Mouse (Mus musculus) embryonic stem cell, embryonic (primary cell): ENCODE results near the gene Atmin.

Experiments used
- CTCF ChIA-PET, 4 experiments: fragments of 300-600 bp in 2 of 4; fragments of 350-600 bp in 2 of 4; sonication (Branson Sonifier 250); formaldehyde crosslinking; loops; one replicate each; lab custom pipeline; 2022; ENCODE audit warnings: inconsistent platforms in 2 of 4; lab: Charles Lee
- POLR2A ChIA-PET, 4 experiments: fragments of 300-600 bp in 2 of 4; fragments of 350-600 bp in 2 of 4; sonication (Branson Sonifier 250); formaldehyde crosslinking; loops; one replicate each; lab custom pipeline; 2022; ENCODE audit warnings: antibody characterized with exemption in 4 of 4, inconsistent platforms in 1 of 4; lab: Charles Lee

The Atmin gene

GRCm38 (mm10) chr8:116943555-116944384 is 577 bp downstream of the Atmin start:
- CTCF ChIA-PET = interaction anchor here in 3 of 4 experiments (0.5 to 3.1 kb wide), 8 partner anchors 16 to 1195 kb away, joined by 3 to 15 read pairs (median 5); partner anchors contain the start of genes 1700030J22Rik (in 2 of the 3), Cmc2 (in 2 of the 3) and Cenpn (in 1 of the 3)
- POLR2A ChIA-PET = interaction anchor here in 3 of 4 experiments (0.6 to 5.7 kb wide), 27 partner anchors 9 to 270 kb away, joined by 3 to 32 read pairs (median 6); partner anchors contain the start of genes 1700030J22Rik (in 3 of the 3), Cenpn (in 2 of the 3), Cmc2 (in 2 of the 3) and Gcsh (in 2 of the 3)

GRCm38 (mm10) chr8:116944385-116944696 is 1.1 kb downstream of the Atmin start:
- CTCF ChIA-PET = interaction anchor here in 3 of 4 experiments (0.6 to 3.1 kb wide), 5 partner anchors 17 to 1332 kb away, joined by 3 to 15 read pairs (median 6); partner anchors contain the start of genes 1700030J22Rik (in 1 of the 3), Cenpn (in 1 of the 3) and Cmc2 (in 1 of the 3)
- POLR2A ChIA-PET = interaction anchor here in 3 of 4 experiments (0.6 to 5.7 kb wide), 29 partner anchors 9 to 81 kb away, joined by 3 to 32 read pairs (median 6); partner anchors contain the start of genes 1700030J22Rik (in 3 of the 3), Cenpn (in 2 of the 3), Cmc2 (in 2 of the 3) and Gcsh (in 2 of the 3)

- ChIA-PET POLR2A (interaction anchor here in 3 of 4 experiments (0.9 to 5.7 kb wide), 20 partner anchors 8 to 71 kb away, joined by 3 to 32 read pairs (median 7); partner anchors contain the start of genes 1700030J22Rik (in 3 of the 3), Gcsh (in 3 of the 3), Cmc2 (in 2 of the 3) and Cenpn (in 1 of the 3)), CTCF (interaction anchor here in 3 of 4 experiments (0.6 to 3.1 kb wide), 3 partner anchors 33 to 1243 kb away, joined by 5 to 15 read pairs (median 7); partner anchors contain the start of gene 1700030J22Rik (in 1 of the 3))
Observed at GRCm38 (mm10) chr8:116945169-116945910, 2.1 kb downstream of the Atmin start.

- ChIA-PET POLR2A (interaction anchor here in 3 of 4 experiments (0.7 to 5.7 kb wide), 24 partner anchors 8 to 190 kb away, joined by 3 to 32 read pairs (median 4); partner anchors contain the start of genes Gcsh (in 3 of the 3), Cmc2 (in 2 of the 3), 1700030J22Rik (in 1 of the 3) and Cenpn (in 1 of the 3)), CTCF (interaction anchor here in 3 of 4 experiments (0.7 to 3.1 kb wide), 4 partner anchors 18 to 800 kb away, joined by 3 to 15 read pairs (median 3); partner anchors contain the start of genes 1700030J22Rik (in 1 of the 3) and Cenpn (in 1 of the 3))
Observed at GRCm38 (mm10) chr8:116946268-116946838, 3.2 kb downstream of the Atmin start.

GRCm38 (mm10) chr8:116946851-116947250 is 3.7 kb downstream of the Atmin start:
- ChIA-PET POLR2A (interaction anchor here in 3 of 4 experiments (0.5 to 5.7 kb wide), 20 partner anchors 9 to 402 kb away, joined by 3 to 32 read pairs (median 4); partner anchors contain the start of genes Cmc2 (in 2 of the 3), Gcsh (in 2 of the 3), 1700030J22Rik (in 1 of the 3) and Cenpn (in 1 of the 3)), CTCF (interaction anchor here (0.6 to 1.1 kb wide), 6 partner anchors 19 to 799 kb away, joined by 3 read pairs; partner anchors contain the start of gene Cenpn (in 1 of the 4))

- CTCF ChIA-PET = no interaction called here
- POLR2A ChIA-PET = interaction anchor here in 2 of 4 experiments (0.5 to 5.7 kb wide), 10 partner anchors 11 to 360 kb away, joined by 3 to 32 read pairs (median 3); partner anchors contain the start of genes Cenpn (in 1 of the 2), Cmc2 (in 1 of the 2) and Gcsh (in 1 of the 2)
Observed at GRCm38 (mm10) chr8:116947589-116947988, 4.4 kb downstream of the Atmin start.

- ChIA-PET CTCF (interaction anchor here in 2 of 4 experiments (0.6 to 0.7 kb wide), 2 partner anchors 33 to 129 kb away, joined by 3 to 4 read pairs; no protein-coding TSS in a partner anchor), POLR2A (interaction anchor here in 2 of 4 experiments (0.6 to 1.4 kb wide), 3 partner anchors 10 to 42 kb away, joined by 3 to 4 read pairs (median 3); partner anchors contain the start of gene Gcsh (in 1 of the 2))
Observed at GRCm38 (mm10) chr8:116951369-116951768, 8.2 kb downstream of the Atmin start.

GRCm38 (mm10) chr8:116951778-116952177 is 8.6 kb downstream of the Atmin start:
- POLR2A ChIA-PET = interaction anchor here in 2 of 4 experiments (0.6 to 1.4 kb wide), 3 partner anchors 24 to 161 kb away, joined by 3 to 6 read pairs (median 3); partner anchors contain the start of gene Gcsh (in 1 of the 2)
- CTCF ChIA-PET = no interaction called here

- POLR2A ChIA-PET = interaction anchor here in 2 of 4 experiments (0.6 to 1.7 kb wide), 3 partner anchors 8 to 160 kb away, joined by 3 to 6 read pairs (median 6); partner anchors contain the start of genes Atmin (in 1 of the 2) and Gcsh (in 1 of the 2)
- CTCF ChIA-PET = interaction anchor here in 1 of 4 experiments (1.4 kb wide), 1 partner anchor 28 kb away, joined by 4 read pairs; no protein-coding TSS in a partner anchor
Observed at GRCm38 (mm10) chr8:116952428-116952827, 9.2 kb downstream of the Atmin start.

GRCm38 (mm10) chr8:116954415-116954814 is 11.2 kb downstream of the Atmin start:
- ChIA-PET CTCF (interaction anchor here in 1 of 4 experiments (0.6 kb wide), 1 partner anchor 153 kb away, joined by 7 read pairs; no protein-coding TSS in a partner anchor), POLR2A (interaction anchor here in 1 of 4 experiments (0.8 kb wide), 1 partner anchor 9 kb away, joined by 3 read pairs; no protein-coding TSS in a partner anchor)

GRCm38 (mm10) chr8:116969531-116969930 is 26.3 kb downstream of the Atmin start:
- POLR2A ChIA-PET = interaction anchor here in 2 of 4 experiments (1.1 to 1.2 kb wide), 3 partner anchors 9 to 16 kb away, joined by 3 to 6 read pairs (median 3); partner anchors contain the start of gene 1700030J22Rik (in 1 of the 2)
- CTCF ChIA-PET = interaction anchor here in 1 of 4 experiments (0.6 kb wide), 1 partner anchor 9 kb away, joined by 4 read pairs; the partner anchor contains the start of gene 1700030J22Rik

GRCm38 (mm10) chr8:116975066-116975465 is 31.9 kb downstream of the Atmin start:
- ChIA-PET POLR2A (interaction anchor here in 3 of 4 experiments (0.7 to 2.0 kb wide), 10 partner anchors 13 to 58 kb away, joined by 3 to 9 read pairs (median 4); partner anchors contain the start of genes Gcsh (in 2 of the 3), Cenpn (in 1 of the 3) and Cmc2 (in 1 of the 3)), CTCF (interaction anchor here in 1 of 4 experiments (1.4 kb wide), 1 partner anchor 494 kb away, joined by 3 read pairs; no protein-coding TSS in a partner anchor)

- ChIA-PET POLR2A (interaction anchor here in 3 of 4 experiments (0.6 to 2.0 kb wide), 8 partner anchors 14 to 55 kb away, joined by 3 to 9 read pairs (median 4); partner anchors contain the start of genes Cenpn (in 1 of the 3), Cmc2 (in 1 of the 3) and Gcsh (in 1 of the 3)), CTCF (interaction anchor here in 1 of 4 experiments (1.4 kb wide), 1 partner anchor 494 kb away, joined by 3 read pairs; no protein-coding TSS in a partner anchor)
Observed at GRCm38 (mm10) chr8:116975606-116976005, 32.4 kb downstream of the Atmin start.

GRCm38 (mm10) chr8:116978052-116978451 is 34.9 kb downstream of the Atmin start:
- CTCF ChIA-PET = interaction anchor here in 3 of 4 experiments (0.5 to 2.2 kb wide), 19 partner anchors 10 to 445 kb away, joined by 3 to 17 read pairs (median 6); partner anchors contain the start of genes Gcsh (in 3 of the 3), Atmin (in 1 of the 3), Cenpn (in 1 of the 3) and Cmc2 (in 1 of the 3)
- POLR2A ChIA-PET = interaction anchor here (0.6 to 3.9 kb wide), 43 partner anchors 8 to 824 kb away, joined by 3 to 90 read pairs (median 4); partner anchors contain the start of genes Cmc2 (in 3 of the 4), Gcsh (in 3 of the 4), Atmin (in 2 of the 4) and Cenpn (in 2 of the 4)
